Mouse (Mus musculus) left cerebral cortex, adult 2 months (tissue): ENCODE data around the gene Flt3. TPM values are rescaled to one million over a fixed set of nuclear protein-coding genes. Genes with fewer than 3 reads are reported as not detected.

Experiments
- DNase-seq, 2 experiments: peaks; one replicate each; pipeline ENCODE4 v3.0.0; 2021 to 2022; ENCODE audit warnings: low spot score in 2 of 2, mixed read lengths in 1 of 2; ENCODE audit errors: extremely low spot score in 1 of 2
- H3K27ac ChIP-seq: fragments of 200-600 bp; 2 replicates; pipeline ENCODE4 v1.8.1; 2022
- H3K4me3 ChIP-seq: fragments of 200-600 bp; 2 replicates; pipeline ENCODE4 v1.8.1; 2022
- CTCF ChIP-seq: fragments of 200-600 bp; IDR thresholded peaks from 2 replicates; pipeline ENCODE4 v1.8.1; 2022; ENCODE audit warnings: antibody characterized with exemption, mild to moderate bottlenecking, moderate library complexity
- intact Hi-C: fragments of 180-260 bp; cut with DNase I; formaldehyde crosslinking; loops from one replicate; pipeline ENCODE4 v1.15.1; 2025
- total RNA-seq, 2 experiments: library from RNA; stranded (reverse); gene quantifications; 2 replicates each; pipeline ENCODE4 v1.2.3; 2021

Flt3 gene
- total RNA-seq, 2 experiments from 2014 or later, result 7.2 to 8.0 TPM

GRCm38 (mm10) chr5:147342901-147343300 is 57.4 kb downstream of the Flt3 start:
- intact Hi-C loops, result no loop called here
- no peak for DNase-seq
- Histone ChIP-seq H3K4me3 (no peak overlapping the region), H3K27ac (no peak overlapping the region)
- TF ChIP-seq CTCF, result no peak

- H3K27ac ChIP-seq, result no peak overlapping the region
- intact Hi-C loops, result no loop called here
- TF ChIP-seq CTCF, result no peak
- H3K4me3 ChIP-seq, result no peak overlapping the region
- no peak for DNase-seq
Measured at GRCm38 (mm10) chr5:147340741-147341414, 59.4 kb downstream of the Flt3 start.

- no peak for TF ChIP-seq CTCF
- intact Hi-C loops, result no loop called here
- Histone ChIP-seq H3K27ac (no peak overlapping the region), H3K4me3 (no peak overlapping the region)
- DNase-seq, result no peak
Measured at GRCm38 (mm10) chr5:147339560-147339959, 60.7 kb downstream of the Flt3 start.

- no peak for DNase-seq
- no peak for TF ChIP-seq CTCF
- intact Hi-C loops, result no loop called here
- H3K4me3 ChIP-seq, result no peak overlapping the region
- no peak overlapping the region for H3K27ac ChIP-seq
Measured at GRCm38 (mm10) chr5:147338967-147339366, 61.3 kb downstream of the Flt3 start.

GRCm38 (mm10) chr5:147332711-147333110 is 67.6 kb downstream of the Flt3 start:
- Histone ChIP-seq H3K4me3 (no peak overlapping the region), H3K27ac (no peak overlapping the region)
- TF ChIP-seq CTCF, result no peak
- intact Hi-C loops, result loop anchor here (5.0 kb wide), 1 partner anchor 515 kb away; no protein-coding TSS in a partner anchor
- no peak for DNase-seq

- peak; percentile 74 for TF ChIP-seq CTCF
- Histone ChIP-seq H3K4me3 (no peak overlapping the region), H3K27ac (no peak overlapping the region)
- DNase-seq, result peak in 1 of 2 experiments; percentile 41
- intact Hi-C loops, result loop anchor here (5.0 kb wide), 1 partner anchor 516 kb away; no protein-coding TSS in a partner anchor
Measured at GRCm38 (mm10) chr5:147331547-147331946, 68.7 kb downstream of the Flt3 start.

GRCm38 (mm10) chr5:147329946-147330345 is 70.3 kb downstream of the Flt3 start:
- TF ChIP-seq CTCF, result no peak
- no peak for DNase-seq
- Histone ChIP-seq H3K27ac (no peak overlapping the region), H3K4me3 (no peak overlapping the region)
- intact Hi-C loops, result loop anchor here (5.0 kb wide), 1 partner anchor 517 kb away; no protein-coding TSS in a partner anchor

- H3K27ac ChIP-seq, result no peak overlapping the region
- no peak overlapping the region for H3K4me3 ChIP-seq
- peak; percentile 21 for TF ChIP-seq CTCF
- intact Hi-C loops, result no loop called here
- DNase-seq, result no peak
Measured at GRCm38 (mm10) chr5:147327636-147328035, 72.7 kb downstream of the Flt3 start.

- TF ChIP-seq CTCF, result no peak
- intact Hi-C loops, result no loop called here
- DNase-seq, result no peak
Measured at GRCm38 (mm10) chr5:147325931-147326330, 74.4 kb downstream of the Flt3 start.

GRCm38 (mm10) chr5:147323237-147323917 is 76.9 kb downstream of the Flt3 start:
- Histone ChIP-seq H3K27ac (no peak overlapping the region), H3K4me3 (no peak overlapping the region)
- intact Hi-C loops, result no loop called here
- DNase-seq, result peak; percentile 43 to 67
- peak; percentile 87 for TF ChIP-seq CTCF

More at GRCm38 (mm10) chr5:147325931-147326330, 74.4 kb downstream of the Flt3 start:
- Histone ChIP-seq H3K4me3 (no peak overlapping the region), H3K27ac (no peak overlapping the region)

- intact Hi-C loops, result no loop called here
- H3K27ac ChIP-seq, result no peak within 1 kb of the TSS
- no peak within 1 kb of the TSS for H3K4me3 ChIP-seq
- no peak for TF ChIP-seq CTCF
- no peak for DNase-seq
Measured at GRCm38 (mm10) chr5:147322183-147322582, 78.1 kb downstream of the Flt3 start, which contains the start of gene Urad. Urad (minus strand) TSS chr5:147322440.

- Histone ChIP-seq H3K4me3 (no peak overlapping the region), H3K27ac (no peak overlapping the region)
- DNase-seq, result no peak
- intact Hi-C loops, result loop anchor here (1.0 to 2.0 kb wide), 5 partner anchors 336 to 645 kb away; no protein-coding TSS in a partner anchor
- peak; percentile 82 for TF ChIP-seq CTCF
Measured at GRCm38 (mm10) chr5:147319653-147320052, 80.6 kb downstream of the Flt3 start.
